Mouse (Mus musculus): ENCODE data around the gene Zfp27. TPM values are rescaled to one million over a fixed set of nuclear protein-coding genes. Genes with fewer than 3 reads are reported as not detected.

Zfp27 gene
- 9.3 TPM for polyA plus RNA-seq (2014; fragmentation: Illumina TruSeq; extraction: RNeasy Lipid Tissue Mini Kit (QIAGEN cat#74804); ENCODE audit: low read depth, low replicate concordance)

GRCm38 (mm10) chr7:29905966-29906681 lies at the start of gene Zfp27:
TSS of gene Zfp27 (minus strand) at chr7:29906572.

GRCm38 (mm10) chr7:29953513-29954401 lies 47.4 kb upstream of the Zfp27 start, which contains the start of gene Zfp74:
TSS of gene Zfp74 (minus strand) at chr7:29954089.

GRCm38 (mm10) chr7:29908130-29908950 lies 2.0 kb upstream of the Zfp27 start, which contains the start of gene Zfp383:
TSS of gene Zfp383 (plus strand) at chr7:29908223.

GRCm38 (mm10) chr7:29859532-29860517 lies 46.5 kb downstream of the Zfp27 start, which contains the start of gene Zfp420:
TSS of gene Zfp420 (plus strand) at chr7:29859979.

GRCm38 (mm10) chr7:29853219-29853842 lies 53.0 kb downstream of the Zfp27 start, which contains the start of gene Zfp940:
TSS of gene Zfp940 (minus strand) at chr7:29853669.

Other genes starting within 250 kb of the Zfp27 start
- gene Catsperg2, start 179.5 kb downstream of the Zfp27 start, polyA plus RNA-seq (2014; fragmentation: Illumina TruSeq; extraction: RNeasy Lipid Tissue Mini Kit (QIAGEN cat#74804); ENCODE audit: low read depth, low replicate concordance): not detected
- 5.6 TPM for gene Zfp84, start 138.0 kb downstream of the Zfp27 start, polyA plus RNA-seq (2014; fragmentation: Illumina TruSeq; extraction: RNeasy Lipid Tissue Mini Kit (QIAGEN cat#74804); ENCODE audit: low read depth, low replicate concordance)
- gene Zfp30, start 122.6 kb downstream of the Zfp27 start, polyA plus RNA-seq (2014; fragmentation: Illumina TruSeq; extraction: RNeasy Lipid Tissue Mini Kit (QIAGEN cat#74804); ENCODE audit: low read depth, low replicate concordance): 5.3 TPM
- gene Zfp790, start 90.5 kb downstream of the Zfp27 start, polyA plus RNA-seq (2014; fragmentation: Illumina TruSeq; extraction: RNeasy Lipid Tissue Mini Kit (QIAGEN cat#74804); ENCODE audit: low read depth, low replicate concordance): 10.3 TPM
- gene Zfp940, start 52.9 kb downstream of the Zfp27 start, polyA plus RNA-seq (2014; fragmentation: Illumina TruSeq; extraction: RNeasy Lipid Tissue Mini Kit (QIAGEN cat#74804); ENCODE audit: low read depth, low replicate concordance): 0.47 TPM
- gene Zfp420, start 46.6 kb downstream of the Zfp27 start, polyA plus RNA-seq (2014; fragmentation: Illumina TruSeq; extraction: RNeasy Lipid Tissue Mini Kit (QIAGEN cat#74804); ENCODE audit: low read depth, low replicate concordance): 5.3 TPM
- 11.9 TPM for gene Zfp383, start 1.7 kb upstream of the Zfp27 start, polyA plus RNA-seq (2014; fragmentation: Illumina TruSeq; extraction: RNeasy Lipid Tissue Mini Kit (QIAGEN cat#74804); ENCODE audit: low read depth, low replicate concordance)
- gene Zfp74, start 47.5 kb upstream of the Zfp27 start, polyA plus RNA-seq (2014; fragmentation: Illumina TruSeq; extraction: RNeasy Lipid Tissue Mini Kit (QIAGEN cat#74804); ENCODE audit: low read depth, low replicate concordance): 5.1 TPM
- gene Zfp568, start 77.4 kb upstream of the Zfp27 start, polyA plus RNA-seq (2014; fragmentation: Illumina TruSeq; extraction: RNeasy Lipid Tissue Mini Kit (QIAGEN cat#74804); ENCODE audit: low read depth, low replicate concordance): 12.4 TPM
- 7.4 TPM for gene Zfp14, start 144.8 kb upstream of the Zfp27 start, polyA plus RNA-seq (2014; fragmentation: Illumina TruSeq; extraction: RNeasy Lipid Tissue Mini Kit (QIAGEN cat#74804); ENCODE audit: low read depth, low replicate concordance)
- 2.5 TPM for gene Zfp82, start 166.3 kb upstream of the Zfp27 start, polyA plus RNA-seq (2014; fragmentation: Illumina TruSeq; extraction: RNeasy Lipid Tissue Mini Kit (QIAGEN cat#74804); ENCODE audit: low read depth, low replicate concordance)
- not detected for gene Gm26920, start 183.8 kb upstream of the Zfp27 start, polyA plus RNA-seq (2014; fragmentation: Illumina TruSeq; extraction: RNeasy Lipid Tissue Mini Kit (QIAGEN cat#74804); ENCODE audit: low read depth, low replicate concordance)
- 1.4 TPM for gene Zfp566, start 184.0 kb upstream of the Zfp27 start, polyA plus RNA-seq (2014; fragmentation: Illumina TruSeq; extraction: RNeasy Lipid Tissue Mini Kit (QIAGEN cat#74804); ENCODE audit: low read depth, low replicate concordance)
- gene Zfp260, start 188.2 kb upstream of the Zfp27 start, polyA plus RNA-seq (2014; fragmentation: Illumina TruSeq; extraction: RNeasy Lipid Tissue Mini Kit (QIAGEN cat#74804); ENCODE audit: low read depth, low replicate concordance): 34.9 TPM
- gene Zfp382, start 215.4 kb upstream of the Zfp27 start, polyA plus RNA-seq (2014; fragmentation: Illumina TruSeq; extraction: RNeasy Lipid Tissue Mini Kit (QIAGEN cat#74804); ENCODE audit: low read depth, low replicate concordance): 1.6 TPM